Mouse (Mus musculus): ENCODE results near the gene Olfml1.

DNA sequence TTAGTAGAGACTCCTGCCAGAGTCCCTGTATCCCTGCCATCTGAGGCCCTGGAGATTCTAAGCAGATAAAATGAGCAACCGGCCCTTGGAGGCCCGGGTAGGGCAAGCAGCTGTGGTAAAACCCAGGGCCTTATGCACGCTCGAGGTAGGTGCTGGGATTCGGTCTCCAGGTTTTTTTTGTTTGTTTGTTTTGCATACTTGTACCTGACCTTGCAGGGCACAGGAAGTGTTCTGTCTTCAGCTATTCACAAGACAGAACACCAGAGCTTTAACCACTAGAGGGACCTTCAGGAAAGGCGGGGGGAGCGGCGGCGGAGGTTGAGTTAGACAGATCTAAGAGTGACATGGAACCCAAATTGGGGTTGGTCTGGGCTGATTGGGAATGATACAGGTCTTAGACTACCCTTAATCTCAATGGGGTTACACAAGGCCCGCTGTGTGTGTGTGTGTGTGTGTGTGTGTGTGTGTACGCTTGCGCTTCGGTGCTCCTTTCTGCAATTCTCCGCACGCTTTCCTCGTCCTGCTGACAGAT is 27.1 kb downstream of the Olfml1 start:
- peak; percentile 69 for TF ChIP-seq CTCF (IDR thresholded peaks at IDR 0.05)
- TF ChIP-seq EP300 (IDR thresholded peaks at IDR 0.05) = no peak
